Mouse (Mus musculus): Measurements from ENCODE around the gene Rgl1.

- no peak for TF ChIP-seq CTCF (conservative IDR thresholded peaks at IDR 0.05; ENCODE audit: low read length)
- TF ChIP-seq POU5F1 (IDR thresholded peaks at IDR 0.05; ENCODE audit: borderline replicate concordance, low read length), result no peak
- no peak for TF ChIP-seq NANOG (IDR thresholded peaks at IDR 0.05; ENCODE audit: borderline replicate concordance, low read length)
Measured at GRCm38 (mm10) chr1:152570681-152571080, 195.5 kb downstream of the Rgl1 start.
